Mouse (Mus musculus) midbrain, embryonic 10.5 days (tissue): ENCODE measurements at regions not wholly inside any gene's neighbourhood (a gene's known extent, or its start where the extent isn't known, plus 50 kb on each side); places are given as distances from the start of the nearest gene placed in this dataset.

Source experiments
- DNase-seq: peaks from one replicate; pipeline ENCODE4 v3.0.0-alpha.2; 2017; ENCODE audit warnings: low spot score
- H3K27ac ChIP-seq: fragments of 300-500 bp; sonication (generic); replicated peaks from 2 replicates; pipeline ENCODE4 v1.5.1; 2016; ENCODE audit warnings: mild to moderate bottlenecking
- H3K27me3 ChIP-seq: fragments of 300-500 bp; sonication (generic); 2 replicates; pipeline ENCODE4 v1.6.1; 2016; ENCODE audit warnings: low read depth, mild to moderate bottlenecking; ENCODE audit not compliant: poor library complexity, severe bottlenecking
- H3K36me3 ChIP-seq: fragments of 300-500 bp; sonication (generic); 2 replicates; pipeline ENCODE4 v1.6.1; 2016; ENCODE audit warnings: mild to moderate bottlenecking, moderate library complexity
- H3K4me1 ChIP-seq: fragments of 300-500 bp; sonication (generic); 2 replicates; pipeline ENCODE4 v1.6.1; 2016
- H3K4me3 ChIP-seq: fragments of 300-500 bp; sonication (generic); 2 replicates; pipeline ENCODE4 v1.5.1; 2016; ENCODE audit warnings: mild to moderate bottlenecking, moderate library complexity
- H3K9me3 ChIP-seq: fragments of 300-500 bp; sonication (generic); replicated peaks from 2 replicates; pipeline ENCODE4 v1.6.1; 2016; ENCODE audit warnings: mild to moderate bottlenecking
- WGBS: fragments of 180-500 bp; shearing (Covaris S2); methylation state at CpG from one replicate; pipeline ENCODE4 v1.1.7; 2016; 5-methylcytosine and 5-hydroxymethylcytosine counted together

- H3K36me3 ChIP-seq: no peaks in the 10 kb centered on the region
- WGBS: 87% methylated on average over 7 of the region's 7 CpGs
- no peaks in the 10 kb centered on the region for H3K27me3 ChIP-seq
- no peak for DNase-seq
- H3K9me3 ChIP-seq: no peaks in the 10 kb centered on the region; the same call in 1 of the 2 replicates
- no peak overlapping the region for H3K27ac ChIP-seq
- no peaks in the 10 kb centered on the region for H3K4me1 ChIP-seq
- no peak overlapping the region for H3K4me3 ChIP-seq
These were observed 418.1 kb downstream of the Plekhb2 start for GRCm38 (mm10) chr1:35267883-35268282.

- no peak for DNase-seq
- WGBS: 95% methylated on average over 8 of the region's 8 CpGs
- Histone ChIP-seq H3K27me3 (no peaks in the 10 kb centered on the region), H3K27ac (no peak overlapping the region), H3K4me3 (no peak overlapping the region), H3K4me1 (no peaks in the 10 kb centered on the region), H3K9me3 (no peaks in the 10 kb centered on the region; the same call in 1 of the 2 replicates), H3K36me3 (no peaks in the 10 kb centered on the region)
These were observed 425.2 kb downstream of the Plekhb2 start for GRCm38 (mm10) chr1:35274978-35275377.
